Mouse (Mus musculus): ENCODE measurements around the gene Pltp. TPM values are rescaled to one million over a fixed set of nuclear protein-coding genes. Genes with fewer than 3 reads are reported as not detected.
"Not testable (repeated sequence)": the region's sequence is repeated elsewhere in the genome, so short reads cannot be mapped to it uniquely, and the experiment has no call there.

Gene Pltp
- polyA plus RNA-seq, 1 experiment from 2014 or later = 47.5 TPM

DNA sequence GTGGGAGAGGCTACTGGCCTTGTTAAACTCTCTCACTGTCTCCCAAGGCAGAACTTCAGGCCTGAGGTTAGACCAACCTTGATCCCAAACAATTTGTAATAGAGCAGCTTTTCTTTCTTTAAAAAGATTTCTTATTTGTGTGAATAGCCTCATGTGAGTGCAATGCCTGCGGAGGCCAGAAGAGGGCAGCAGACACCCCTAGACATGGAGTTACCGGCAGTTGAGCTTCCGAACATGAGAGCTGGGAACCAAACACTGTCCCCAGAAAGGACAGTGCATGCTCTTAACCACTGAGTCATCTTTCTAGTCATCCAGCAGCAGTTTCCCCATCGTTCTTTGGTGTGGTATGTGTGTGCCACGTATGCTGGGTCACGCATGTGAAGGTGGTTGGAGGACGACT is 10.1 kb upstream of the Pltp start:
- no peak overlapping the region for H3K4me2 ChIP-seq (replicated peaks; ENCODE audit: low read depth, low read length)
- H3K9me3 ChIP-seq (ENCODE audit: low read length) = peaks cover 4% of the 10 kb centered on the region; the same call in 1 of the 2 replicates
- 94% methylated on average over 7 of the region's 7 CpGs for WGBS
- peak overlapping the region; percentile 48; the same call in 1 of the 2 replicates for H3K27ac ChIP-seq (ENCODE audit: low read length)
- no peaks in the 10 kb centered on the region for H3K36me3 ChIP-seq (ENCODE audit: insufficient read depth, low read length)
- no peak for ATAC-seq (ENCODE audit: low FRiP score, low TSS enrichment)
- no peak overlapping the region for H3K4me3 ChIP-seq (ENCODE audit: low read length)
- no peaks in the 10 kb centered on the region for H3K27me3 ChIP-seq (ENCODE audit: insufficient read depth, low read length)
- H3K4me1 ChIP-seq (ENCODE audit: insufficient read depth, low read length) = peaks cover 11% of the 10 kb centered on the region
- no peak overlapping the region for H3K9ac ChIP-seq (replicated peaks; ENCODE audit: low read length)

DNA sequence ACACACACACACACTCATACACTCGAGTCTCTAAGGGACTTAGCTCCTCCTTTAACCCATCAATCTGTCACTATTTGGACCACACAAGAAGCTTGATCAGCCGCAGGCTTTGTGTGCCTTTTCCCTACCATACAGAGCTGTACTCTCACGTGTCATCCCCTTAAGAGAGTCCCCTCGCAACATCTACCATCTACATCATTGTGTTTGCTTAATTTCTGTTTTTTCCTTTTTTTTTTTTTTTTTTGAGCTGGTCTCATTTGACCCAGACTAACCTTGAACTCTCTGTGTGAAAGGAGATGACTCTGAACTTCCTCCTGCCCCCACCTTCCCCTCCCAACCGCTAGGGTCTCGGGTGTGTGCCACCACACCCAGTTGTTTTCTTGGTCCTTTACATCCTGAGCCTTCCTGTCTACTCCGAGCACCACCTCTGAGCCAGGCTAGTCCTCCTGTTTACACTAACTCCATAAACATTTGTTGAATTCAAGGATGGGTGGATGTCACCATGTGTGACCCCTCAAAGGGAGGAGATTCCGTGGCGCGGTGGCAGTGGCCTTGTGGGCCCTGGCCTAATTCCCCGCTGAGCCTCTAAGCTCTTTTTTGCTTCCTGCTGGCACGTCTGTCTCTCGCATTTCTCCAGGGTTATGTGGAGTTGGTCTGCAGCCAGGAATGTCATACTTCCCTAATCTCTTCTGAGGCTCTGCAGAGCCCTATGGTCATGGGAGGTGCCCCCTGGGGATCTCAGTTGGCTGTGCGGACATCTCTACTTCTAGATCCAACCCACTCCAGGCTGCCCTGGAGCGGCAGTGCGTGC is 9.4 kb upstream of the Pltp start:
- ATAC-seq (ENCODE audit: low FRiP score, low TSS enrichment) = no peak
- H3K27ac ChIP-seq (ENCODE audit: low read length) = peak overlapping the region; percentile 48; the same call in 1 of the 2 replicates
- no peak overlapping the region for H3K9ac ChIP-seq (replicated peaks; ENCODE audit: low read length)
- no peak overlapping the region for H3K4me3 ChIP-seq (ENCODE audit: low read length)
- H3K4me1 ChIP-seq (ENCODE audit: insufficient read depth, low read length) = peaks cover 17% of the 10 kb centered on the region
- no peak overlapping the region for H3K4me2 ChIP-seq (replicated peaks; ENCODE audit: low read depth, low read length)
- WGBS = 45% methylated on average over 16 of the region's 16 CpGs
- H3K27me3 ChIP-seq (ENCODE audit: insufficient read depth, low read length) = no peaks in the 10 kb centered on the region
- no peaks in the 10 kb centered on the region for H3K36me3 ChIP-seq (ENCODE audit: insufficient read depth, low read length)
- peaks cover 4% of the 10 kb centered on the region; the same call in 1 of the 2 replicates for H3K9me3 ChIP-seq (ENCODE audit: low read length)

DNA sequence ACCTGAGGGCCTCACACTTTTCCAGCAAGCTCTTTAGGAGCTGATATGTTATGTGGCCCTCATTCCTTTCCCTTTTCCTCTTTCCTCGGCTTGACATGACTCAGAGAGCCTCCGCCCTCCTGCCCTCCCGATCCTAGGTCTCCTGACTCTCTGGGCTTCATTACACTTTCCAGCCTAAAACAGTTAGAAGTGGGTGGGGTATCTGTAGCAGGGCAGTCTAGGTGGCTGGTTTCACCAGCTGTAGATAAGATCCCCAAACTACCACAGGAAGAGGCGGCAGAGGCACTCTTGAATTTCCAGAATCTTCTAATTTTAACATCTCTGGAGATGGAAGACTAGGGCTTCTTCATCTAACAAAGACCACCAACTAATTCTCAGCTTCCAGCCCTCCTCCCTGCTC is 7.1 kb upstream of the Pltp start:
- H3K36me3 ChIP-seq (ENCODE audit: insufficient read depth, low read length) = no peaks in the 10 kb centered on the region
- WGBS = 66% methylated on average over 4 of the region's 4 CpGs
- no peak overlapping the region for H3K4me3 ChIP-seq (ENCODE audit: low read length)
- no peak overlapping the region for H3K4me2 ChIP-seq (replicated peaks; ENCODE audit: low read depth, low read length)
- no peaks in the 10 kb centered on the region for H3K27me3 ChIP-seq (ENCODE audit: insufficient read depth, low read length)
- no peak overlapping the region for H3K27ac ChIP-seq (ENCODE audit: low read length)
- no peak overlapping the region for H3K9ac ChIP-seq (replicated peaks; ENCODE audit: low read length)
- peaks cover 4% of the 10 kb centered on the region; the same call in 1 of the 2 replicates for H3K9me3 ChIP-seq (ENCODE audit: low read length)
- no peak for ATAC-seq (ENCODE audit: low FRiP score, low TSS enrichment)
- H3K4me1 ChIP-seq (ENCODE audit: insufficient read depth, low read length) = peaks cover 35% of the 10 kb centered on the region

DNA sequence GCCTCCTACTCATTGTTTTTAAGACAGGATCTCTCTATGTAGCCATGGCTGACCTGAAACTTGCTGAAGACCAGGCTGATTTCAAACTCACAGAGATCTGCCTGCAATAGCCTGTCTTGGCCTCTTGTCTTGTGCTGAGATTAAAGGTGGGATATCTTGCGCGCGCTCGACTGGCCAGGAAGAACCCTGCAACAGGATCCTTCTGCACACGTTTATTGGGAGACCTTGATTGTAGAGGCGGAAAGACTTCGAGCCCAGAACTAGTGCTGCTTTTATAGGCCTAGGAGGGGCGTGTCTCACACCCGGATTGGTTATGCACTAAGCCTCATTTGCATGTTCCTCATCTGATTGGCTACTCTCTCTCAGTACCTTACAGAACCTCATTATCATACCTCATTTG is 5.9 kb upstream of the Pltp start:
- not testable (repeated sequence) for H3K27me3 ChIP-seq (ENCODE audit: insufficient read depth, low read length); H3K36me3 ChIP-seq (ENCODE audit: insufficient read depth, low read length); H3K27ac ChIP-seq (ENCODE audit: low read length); H3K9me3 ChIP-seq (ENCODE audit: low read length); ATAC-seq (ENCODE audit: low FRiP score, low TSS enrichment); H3K4me3 ChIP-seq (ENCODE audit: low read length); H3K4me2 ChIP-seq (replicated peaks; ENCODE audit: low read depth, low read length); H3K9ac ChIP-seq (replicated peaks; ENCODE audit: low read length)
- peaks cover 44% of the 10 kb centered on the region for H3K4me1 ChIP-seq (ENCODE audit: insufficient read depth, low read length)
- 89% methylated on average over 7 of the region's 9 CpGs for WGBS

DNA sequence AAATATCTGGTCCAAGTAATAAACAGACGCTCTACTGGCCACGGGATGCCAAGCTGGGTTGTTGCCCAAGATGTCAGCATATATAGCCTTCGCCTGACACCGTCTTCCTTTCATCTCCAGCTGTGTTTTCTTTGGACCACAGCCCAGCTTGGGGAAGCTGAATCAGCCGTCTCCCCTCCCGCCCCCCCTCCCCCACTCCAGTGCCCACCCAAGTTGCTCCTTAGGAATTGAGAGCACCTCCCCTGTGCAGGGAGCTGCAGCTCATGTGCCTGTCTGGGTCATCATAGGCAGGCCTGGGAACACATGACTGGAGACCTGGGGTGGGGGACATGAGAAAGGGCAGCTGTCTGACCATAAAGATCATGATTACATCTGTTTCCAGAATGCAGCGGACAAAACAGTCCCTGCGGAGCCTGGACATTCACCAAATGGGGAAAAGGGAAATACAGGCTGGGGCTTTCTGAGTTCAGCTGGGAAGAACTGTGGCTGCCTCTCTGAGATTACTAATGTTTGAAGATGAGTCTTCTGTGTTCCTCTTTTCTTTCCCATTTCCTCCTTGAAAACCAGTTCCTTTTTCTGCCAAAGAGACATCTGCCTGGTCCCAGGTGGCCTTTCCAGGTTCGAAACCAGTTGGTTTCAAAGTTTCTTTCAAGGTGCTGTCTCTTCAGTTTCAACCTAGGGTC is 4.8 kb upstream of the Pltp start:
- peak; percentile 83 for ATAC-seq (ENCODE audit: low FRiP score, low TSS enrichment)
- H3K36me3 ChIP-seq (ENCODE audit: insufficient read depth, low read length) = no peaks in the 10 kb centered on the region
- H3K9ac ChIP-seq (replicated peaks; ENCODE audit: low read length) = no peak overlapping the region
- no peak overlapping the region; the same call in 1 of the 2 replicates for H3K4me2 ChIP-seq (replicated peaks; ENCODE audit: low read depth, low read length)
- peaks cover 54% of the 10 kb centered on the region for H3K4me1 ChIP-seq (ENCODE audit: insufficient read depth, low read length)
- peaks cover 9% of the 10 kb centered on the region; the same call in 1 of the 2 replicates for H3K27me3 ChIP-seq (ENCODE audit: insufficient read depth, low read length)
- no peak overlapping the region for H3K4me3 ChIP-seq (ENCODE audit: low read length)
- H3K27ac ChIP-seq (ENCODE audit: low read length) = peak overlapping the region; percentile 82
- 18% methylated on average over 9 of the region's 9 CpGs for WGBS
- H3K9me3 ChIP-seq (ENCODE audit: low read length) = no peaks in the 10 kb centered on the region

DNA sequence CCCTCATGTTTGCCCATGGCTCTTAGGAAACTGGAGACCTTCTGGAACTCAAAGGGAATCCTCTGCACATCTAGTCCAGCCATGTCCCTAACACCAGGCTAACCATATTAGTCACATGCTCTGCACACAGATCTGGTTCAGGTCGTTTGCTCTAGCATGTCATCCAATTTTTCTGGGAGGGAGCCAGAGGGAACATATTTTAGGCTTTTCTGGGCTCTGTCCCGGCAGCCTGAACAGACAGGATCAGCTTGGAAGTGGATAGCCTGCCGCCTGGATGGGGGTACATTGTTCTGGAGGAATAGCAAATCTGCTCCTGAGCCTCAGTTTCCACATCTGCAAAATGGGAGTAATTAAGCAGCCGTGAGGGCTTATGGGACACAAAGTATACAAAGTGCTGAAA is 3.6 kb upstream of the Pltp start:
- Histone ChIP-seq H3K36me3 (ENCODE audit: insufficient read depth, low read length) (no peaks in the 10 kb centered on the region), H3K9ac (replicated peaks; ENCODE audit: low read length) (no peak overlapping the region), H3K27ac (ENCODE audit: low read length) (no peak overlapping the region), H3K9me3 (ENCODE audit: low read length) (no peaks in the 10 kb centered on the region), H3K4me3 (ENCODE audit: low read length) (no peak overlapping the region), H3K4me2 (replicated peaks; ENCODE audit: low read depth, low read length) (no peak overlapping the region), H3K4me1 (ENCODE audit: insufficient read depth, low read length) (peaks cover 51% of the 10 kb centered on the region), H3K27me3 (ENCODE audit: insufficient read depth, low read length) (peaks cover 17% of the 10 kb centered on the region)
- no peak for ATAC-seq (ENCODE audit: low FRiP score, low TSS enrichment)
- 69% methylated on average over 4 of the region's 4 CpGs for WGBS

DNA sequence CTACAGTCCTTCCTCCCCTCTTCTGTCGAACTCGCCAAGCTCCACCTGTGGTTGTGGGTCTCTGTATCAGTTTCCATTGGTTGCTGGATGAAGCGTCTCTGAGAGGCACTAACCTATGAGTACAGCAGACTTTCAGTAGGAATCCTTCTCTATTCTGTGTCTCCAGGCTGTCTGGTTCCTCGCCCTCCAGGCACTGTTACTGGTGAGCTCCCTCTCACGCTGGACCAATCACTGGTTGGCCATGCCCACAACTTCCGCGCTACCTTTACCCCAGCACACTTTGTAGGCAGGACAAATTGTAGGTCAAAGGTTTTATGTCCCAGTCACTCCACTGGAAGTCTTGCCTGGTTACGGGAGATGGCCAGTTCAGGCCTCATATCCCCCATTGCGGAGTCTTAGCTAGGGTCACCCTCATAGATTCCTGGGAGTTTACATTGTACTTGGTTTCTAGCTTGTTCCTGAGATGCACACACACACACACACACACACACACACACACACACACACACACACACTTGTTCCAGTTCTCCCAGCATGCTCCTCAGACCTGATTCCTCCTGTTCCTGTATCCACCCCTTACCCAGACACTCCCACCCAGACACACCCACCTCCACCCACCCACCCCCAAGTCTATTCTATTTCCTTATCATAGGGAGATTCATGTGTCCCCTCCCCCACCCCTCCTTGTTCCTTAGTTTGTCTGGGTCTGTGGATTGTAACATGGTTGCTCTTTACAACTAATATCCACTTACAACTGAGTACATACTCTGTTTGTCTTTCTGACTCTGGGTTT is 2.3 kb upstream of the Pltp start:
- no peak for ATAC-seq (ENCODE audit: low FRiP score, low TSS enrichment)

DNA sequence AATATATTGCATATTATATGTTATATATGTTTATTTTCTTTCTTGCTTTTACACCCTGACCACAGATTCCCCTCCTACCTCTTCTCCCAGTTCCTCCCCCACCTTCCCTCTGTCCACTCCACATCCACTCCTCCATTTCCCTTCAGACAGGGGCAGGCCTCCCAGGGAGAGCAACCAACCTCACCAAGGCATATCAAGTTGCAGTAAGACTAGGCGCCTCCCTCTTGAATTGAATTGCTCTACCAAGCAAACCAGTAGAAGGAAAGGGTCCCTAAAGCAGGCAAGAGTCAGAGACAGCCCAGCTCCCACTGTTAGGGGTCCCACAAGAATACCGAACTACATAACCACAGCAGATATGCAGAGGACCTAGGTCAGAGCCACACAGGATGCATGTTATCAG is 1.6 kb upstream of the Pltp start:
- Histone ChIP-seq H3K9ac (replicated peaks; ENCODE audit: low read length) (no peak overlapping the region), H3K4me2 (replicated peaks; ENCODE audit: low read depth, low read length) (0 out of 2 replicates have a peak overlapping the region, but pooled peaks have one; percentile 14), H3K27ac (ENCODE audit: low read length) (0 out of 2 replicates have a peak overlapping the region, but pooled peaks have one; percentile 37), H3K9me3 (ENCODE audit: low read length) (no peaks in the 10 kb centered on the region), H3K27me3 (ENCODE audit: insufficient read depth, low read length) (peaks cover 22% of the 10 kb centered on the region), H3K36me3 (ENCODE audit: insufficient read depth, low read length) (no peaks in the 10 kb centered on the region), H3K4me3 (ENCODE audit: low read length) (no peak overlapping the region), H3K4me1 (ENCODE audit: insufficient read depth, low read length) (peaks cover 51% of the 10 kb centered on the region)
- 17% methylated on average over 2 of the region's 2 CpGs for WGBS
- no peak for ATAC-seq (ENCODE audit: low FRiP score, low TSS enrichment)

More for the DNA sequence above, 2.3 kb upstream of the Pltp start:
- Histone ChIP-seq H3K36me3 (ENCODE audit: insufficient read depth, low read length) (no peaks in the 10 kb centered on the region), H3K9me3 (ENCODE audit: low read length) (no peaks in the 10 kb centered on the region), H3K4me2 (replicated peaks; ENCODE audit: low read depth, low read length) (0 out of 2 replicates have a peak overlapping the region, but pooled peaks have one; percentile 14), H3K4me3 (ENCODE audit: low read length) (no peak overlapping the region), H3K27me3 (ENCODE audit: insufficient read depth, low read length) (peaks cover 21% of the 10 kb centered on the region), H3K9ac (replicated peaks; ENCODE audit: low read length) (no peak overlapping the region), H3K4me1 (ENCODE audit: insufficient read depth, low read length) (peaks cover 51% of the 10 kb centered on the region), H3K27ac (ENCODE audit: low read length) (0 out of 2 replicates have a peak overlapping the region, but pooled peaks have one; percentile 37)
- 32% methylated on average over 9 of the region's 9 CpGs for WGBS

DNA sequence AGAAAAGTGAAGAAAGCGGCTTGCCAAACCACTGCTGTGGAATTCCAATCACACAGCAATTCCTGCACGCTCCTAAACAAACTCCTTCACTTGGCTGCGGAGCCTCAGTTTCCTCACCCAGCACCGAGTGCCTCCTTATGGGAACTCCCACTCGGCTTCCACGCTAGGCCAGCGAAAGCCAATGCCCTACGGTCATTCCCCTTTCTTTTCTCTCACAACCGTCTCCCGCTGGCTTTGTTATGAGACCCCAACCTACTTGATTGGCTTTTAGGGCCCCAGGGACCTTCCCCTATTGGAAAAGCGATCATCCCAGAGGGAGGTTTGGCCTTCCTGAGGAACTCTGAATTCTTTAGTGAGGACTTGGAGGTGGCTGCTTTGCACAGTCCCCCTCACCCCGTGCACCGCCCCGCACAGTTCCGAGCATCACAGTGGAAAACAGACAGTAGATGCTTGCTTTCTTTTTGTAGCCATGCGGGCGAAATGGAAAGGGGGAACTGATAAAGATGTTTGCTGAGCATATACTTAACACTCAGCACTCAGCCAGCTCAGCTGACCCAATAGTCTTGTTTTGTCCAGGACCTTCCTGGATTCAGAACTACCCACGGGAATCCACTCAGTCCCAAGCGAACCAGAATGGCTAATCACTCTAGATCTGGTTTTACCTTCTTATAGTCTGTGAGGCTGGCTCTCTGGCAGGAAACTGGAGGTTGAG is 487 bp upstream of the Pltp start:
- no peaks in the 10 kb centered on the region for H3K9me3 ChIP-seq (ENCODE audit: low read length)
- H3K4me2 ChIP-seq (replicated peaks; ENCODE audit: low read depth, low read length) = peak overlapping the region; percentile 94
- H3K36me3 ChIP-seq (ENCODE audit: insufficient read depth, low read length) = no peaks in the 10 kb centered on the region
- H3K4me3 ChIP-seq (ENCODE audit: low read length) = peak overlapping the region; percentile 51
- peaks cover 51% of the 10 kb centered on the region for H3K4me1 ChIP-seq (ENCODE audit: insufficient read depth, low read length)
- no peak overlapping the region for H3K27ac ChIP-seq (ENCODE audit: low read length)
- peak overlapping the region; percentile 62 for H3K9ac ChIP-seq (replicated peaks; ENCODE audit: low read length)
- H3K27me3 ChIP-seq (ENCODE audit: insufficient read depth, low read length) = peaks cover 22% of the 10 kb centered on the region
- no peak for ATAC-seq (ENCODE audit: low FRiP score, low TSS enrichment)
- 13% methylated on average over 19 of the region's 19 CpGs for WGBS

Data from kidney, embryonic 16.5 days (tissue).